Mouse (Mus musculus): ENCODE measurements around the gene Msrb1.

Gene Msrb1

DNA sequence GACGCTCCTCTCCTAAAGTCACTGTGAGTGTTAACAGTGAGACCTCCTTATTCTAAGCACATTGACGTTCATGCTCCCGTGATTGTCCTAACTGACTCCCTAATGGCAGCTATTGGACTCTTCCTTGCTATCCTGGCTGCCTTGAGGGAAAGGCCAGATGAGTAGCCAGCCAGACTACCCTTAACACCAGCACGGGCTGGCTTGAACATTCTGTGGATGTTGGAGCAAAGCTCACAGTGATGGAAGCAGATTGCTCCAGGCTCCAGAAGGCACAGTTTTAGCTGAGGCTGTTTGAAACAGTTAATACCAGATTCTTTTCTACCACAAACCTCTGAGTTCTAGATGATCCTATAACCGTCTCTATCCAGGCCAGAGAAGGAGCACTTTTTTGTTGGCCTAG is 7.5 kb downstream of the Msrb1 start:
- DNase-seq (ENCODE audit: low spot score), result no peak

DNA sequence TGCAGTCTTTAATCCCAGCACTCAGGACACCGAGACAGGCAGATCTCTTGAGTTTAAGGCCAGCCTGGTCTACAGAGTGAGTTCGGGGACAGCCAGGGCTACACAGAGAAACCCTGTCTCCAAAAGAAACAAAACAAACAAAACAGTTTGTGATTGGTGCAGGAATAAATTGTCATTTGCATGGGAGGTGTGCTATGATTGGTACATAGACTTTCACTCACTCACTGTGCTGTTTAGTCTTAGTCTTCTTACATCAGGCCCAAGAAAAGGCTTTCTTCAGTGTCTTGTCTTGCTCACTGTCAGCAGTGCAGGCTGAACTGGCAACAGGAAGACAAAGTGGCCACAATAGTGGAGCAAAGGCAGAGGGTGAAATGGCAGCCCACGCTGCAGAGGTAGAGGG is 7.9 kb downstream of the Msrb1 start:
- no peak for DNase-seq (ENCODE audit: low spot score)

DNA sequence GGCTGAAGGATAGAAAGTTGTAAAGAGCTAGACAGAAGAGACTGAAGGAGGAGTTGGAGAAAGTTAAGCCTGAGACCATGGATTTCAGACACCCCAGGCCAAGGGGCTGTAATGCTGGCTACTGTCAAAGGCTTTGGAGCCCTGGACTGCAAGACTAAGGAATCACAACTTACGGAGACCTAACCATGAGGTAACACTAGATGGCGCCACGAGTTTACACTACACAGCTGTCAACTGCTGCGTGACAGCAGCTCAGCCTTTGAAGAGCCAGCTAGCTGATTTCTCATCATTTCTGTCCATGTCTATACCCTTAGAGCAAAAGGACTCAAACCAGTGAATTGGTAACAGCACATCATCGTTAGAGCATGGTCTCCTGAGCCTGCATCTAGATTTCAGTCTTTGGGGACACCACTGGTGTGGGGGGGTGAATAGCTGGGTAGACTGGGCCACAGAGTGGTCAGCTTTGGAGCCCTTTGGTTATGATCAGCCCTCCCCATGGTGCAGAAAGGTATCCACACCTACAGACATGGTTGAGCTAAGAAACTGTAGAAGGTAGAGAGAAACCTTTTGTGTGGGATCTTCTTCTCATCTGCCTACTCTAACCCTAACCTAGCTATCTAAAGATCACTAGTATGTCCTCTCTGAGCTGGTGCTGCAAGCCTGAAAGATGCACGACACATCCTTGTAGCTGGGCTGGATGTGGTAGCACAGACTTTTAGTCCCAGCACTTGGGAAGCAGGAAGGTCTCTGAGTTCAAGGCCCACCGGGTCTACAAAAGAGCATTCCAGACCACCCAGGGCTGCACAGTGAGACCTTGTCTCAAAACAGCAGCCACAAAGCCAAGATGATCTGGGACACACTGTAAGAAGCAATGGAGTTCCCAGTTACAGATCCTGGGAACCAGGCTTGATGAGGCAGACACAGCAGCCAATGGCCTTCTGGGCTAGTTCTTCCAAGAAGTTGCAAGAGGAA is 9.4 kb downstream of the Msrb1 start:
- DNase-seq (ENCODE audit: low spot score), result peak; percentile 83

GRCm38 (mm10) chr17:24746986-24747385 is 10.5 kb downstream of the Msrb1 start:
- no peak for DNase-seq (ENCODE audit: low spot score)

DNA sequence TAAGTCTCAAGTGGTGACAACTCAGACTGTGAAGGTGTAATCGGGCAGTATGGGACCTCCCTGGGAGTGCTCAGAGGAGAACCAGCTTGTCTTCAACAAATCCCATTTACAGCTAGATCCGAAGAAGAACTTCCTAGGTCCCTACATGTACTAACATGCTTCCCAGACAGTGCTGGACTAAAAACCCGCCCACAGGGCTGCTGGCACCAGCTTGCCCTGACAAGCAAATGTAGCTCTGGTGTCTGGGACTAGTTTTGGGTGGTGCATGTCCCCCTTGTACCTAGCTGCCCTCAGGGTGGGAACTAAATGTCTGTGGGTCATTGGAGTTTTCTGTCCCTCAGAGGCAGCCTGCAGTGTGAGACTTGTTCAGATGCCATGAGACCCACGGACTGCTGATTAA is 15.1 kb downstream of the Msrb1 start:
- no peak for DNase-seq (ENCODE audit: low spot score)

GRCm38 (mm10) chr17:24752415-24753394 is 16.3 kb downstream of the Msrb1 start, which contains the start of gene Hs3st6:
Gene Hs3st6, plus strand, starts transcription at chr17:24752988.
- no peak for DNase-seq (ENCODE audit: low spot score)

- DNase-seq (ENCODE audit: low spot score), result no peak
Measured at GRCm38 (mm10) chr17:24757394-24757793, 21.0 kb downstream of the Msrb1 start.

- DNase-seq (ENCODE audit: low spot score), result no peak
Measured at GRCm38 (mm10) chr17:24761121-24761520, 24.7 kb downstream of the Msrb1 start.

GRCm38 (mm10) chr17:24765016-24765905 is 28.8 kb downstream of the Msrb1 start:
- DNase-seq (ENCODE audit: low spot score), result no peak

GRCm38 (mm10) chr17:24766266-24766875 is 29.9 kb downstream of the Msrb1 start:
- no peak for DNase-seq (ENCODE audit: low spot score)

- peak; percentile 17 for DNase-seq (ENCODE audit: low spot score)
Measured at GRCm38 (mm10) chr17:24769146-24769545, 32.7 kb downstream of the Msrb1 start.

GRCm38 (mm10) chr17:24773241-24773640 is 36.8 kb downstream of the Msrb1 start:
- no peak for DNase-seq (ENCODE audit: low spot score)

GRCm38 (mm10) chr17:24775173-24775572 is 38.7 kb downstream of the Msrb1 start:
- no peak for DNase-seq (ENCODE audit: low spot score)

DNA sequence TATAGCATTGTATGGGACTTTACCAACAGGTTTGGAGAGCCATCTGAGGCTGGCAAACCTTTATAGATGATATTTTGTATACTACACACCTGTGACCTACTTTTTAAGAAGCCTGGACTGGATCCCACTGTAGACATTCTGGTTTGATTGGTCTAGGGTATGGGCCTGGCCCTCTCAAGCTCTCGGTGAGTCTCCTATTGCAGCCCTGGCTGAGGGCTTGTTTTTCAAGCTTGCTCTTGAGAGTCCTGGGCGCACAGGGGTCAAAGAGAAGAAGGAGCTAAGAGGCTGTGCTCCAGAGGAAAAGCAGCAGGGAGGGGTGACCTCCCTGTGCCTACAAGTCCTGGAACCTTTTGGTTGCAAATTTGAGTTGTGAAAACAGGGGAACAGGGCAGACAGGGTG is 40.6 kb downstream of the Msrb1 start:
- peak; percentile 72 for DNase-seq (ENCODE audit: low spot score)

- no peak for DNase-seq (ENCODE audit: low spot score)
Measured at GRCm38 (mm10) chr17:24780821-24781220, 44.4 kb downstream of the Msrb1 start.

DNA sequence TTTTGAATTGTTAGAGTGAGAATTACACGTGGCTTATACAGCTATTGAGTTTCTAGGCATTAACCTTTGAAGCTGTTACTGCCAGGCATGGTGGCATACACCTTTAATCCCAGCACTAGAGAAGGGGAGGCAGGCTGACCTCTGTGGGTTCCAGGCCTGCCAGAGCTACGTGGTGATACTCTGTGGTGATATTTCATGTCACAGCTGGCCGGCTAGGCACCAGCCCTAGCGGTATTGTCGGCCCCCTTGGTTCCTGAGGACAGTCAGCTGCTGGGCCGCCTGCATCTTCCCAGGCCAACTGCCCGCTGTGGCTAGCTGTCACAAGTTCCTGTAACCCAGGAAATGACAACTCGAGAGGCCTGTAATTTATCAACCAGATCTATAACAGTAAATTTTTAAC is 55.7 kb downstream of the Msrb1 start:
- no peak for DNase-seq (ENCODE audit: low spot score)

All from lung, postnatal 25 days (tissue).